Mouse (Mus musculus) forelimb bud, embryonic 11.5 days (tissue): ENCODE results near the gene Tspan11.
A peak's percentile ranks its signal among the peaks of the same experiment; 100 is the strongest.

Experiments used
- DNase-seq: peaks from one replicate; pipeline ENCODE4 v3.0.0-alpha.2; 2012; ENCODE audit warnings: low read depth, low spot score

Gene Tspan11

DNA sequence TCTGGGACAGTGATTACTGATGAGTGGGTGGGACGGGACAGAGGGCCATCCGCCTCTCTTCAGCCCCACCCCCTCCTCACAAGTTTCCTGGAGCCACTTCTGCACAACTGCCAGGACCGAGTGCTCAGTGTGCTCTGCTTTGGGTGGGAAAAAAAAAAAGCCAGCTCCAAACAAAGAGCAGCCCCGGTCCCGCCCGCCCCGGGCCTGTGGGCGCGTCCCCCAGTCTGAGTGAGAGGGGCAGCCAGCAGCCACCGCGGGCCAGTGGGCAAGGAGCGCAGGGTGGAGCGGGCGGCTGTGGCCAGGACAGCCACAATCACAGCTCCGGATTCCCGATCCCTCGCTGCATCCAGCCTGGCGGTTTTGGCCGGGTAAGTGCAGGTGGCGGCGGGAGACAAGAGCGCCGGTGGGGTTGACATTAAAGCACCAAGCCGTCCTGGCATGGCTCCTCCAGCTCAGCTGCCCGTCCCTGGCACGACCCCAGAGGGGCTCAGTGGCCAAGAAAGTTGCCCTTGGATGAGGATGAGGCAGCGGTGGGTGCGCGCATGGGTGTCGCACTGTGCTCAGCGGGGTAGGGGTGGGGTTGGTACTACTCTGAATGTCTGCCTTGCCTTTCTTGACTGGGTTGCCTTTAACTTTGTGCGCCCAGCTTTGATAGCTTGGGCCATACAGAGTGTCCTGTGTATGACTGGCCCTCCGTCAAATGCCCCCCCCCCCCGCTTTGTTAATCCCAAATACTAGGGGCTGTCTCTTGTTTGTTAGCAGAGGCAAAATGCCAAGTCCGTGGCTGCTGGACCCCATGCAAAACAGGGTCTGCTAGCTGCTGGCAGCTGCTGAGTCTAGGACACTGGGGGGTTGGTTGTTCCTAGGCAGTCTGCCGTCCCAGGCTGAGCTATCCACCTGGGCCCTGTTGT is at the start of gene Tspan11:
Tspan11 (plus strand) TSS at position 79 of the 911 bp plus-strand sequence.
- peak; percentile 30 for DNase-seq

DNA sequence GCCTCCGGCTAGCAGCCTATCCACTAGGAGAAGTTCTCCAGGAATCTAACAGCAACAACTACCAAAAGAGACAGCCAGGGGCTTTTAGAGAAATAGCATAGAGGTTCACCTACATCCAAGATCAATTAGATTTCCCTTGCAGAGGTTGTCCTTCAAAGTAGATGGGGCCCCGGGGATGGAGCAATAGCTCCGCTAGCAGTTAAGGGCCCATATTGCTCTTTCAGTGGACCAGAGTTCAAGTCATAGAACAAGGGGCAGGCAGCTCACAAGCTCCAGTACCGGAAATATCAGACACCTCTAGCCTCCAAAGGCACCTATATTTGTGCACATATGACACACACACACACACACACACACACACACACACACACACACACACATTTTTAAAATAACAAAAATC is 49.5 kb upstream of the Tspan11 start:
- DNase-seq, result no peak

DNA sequence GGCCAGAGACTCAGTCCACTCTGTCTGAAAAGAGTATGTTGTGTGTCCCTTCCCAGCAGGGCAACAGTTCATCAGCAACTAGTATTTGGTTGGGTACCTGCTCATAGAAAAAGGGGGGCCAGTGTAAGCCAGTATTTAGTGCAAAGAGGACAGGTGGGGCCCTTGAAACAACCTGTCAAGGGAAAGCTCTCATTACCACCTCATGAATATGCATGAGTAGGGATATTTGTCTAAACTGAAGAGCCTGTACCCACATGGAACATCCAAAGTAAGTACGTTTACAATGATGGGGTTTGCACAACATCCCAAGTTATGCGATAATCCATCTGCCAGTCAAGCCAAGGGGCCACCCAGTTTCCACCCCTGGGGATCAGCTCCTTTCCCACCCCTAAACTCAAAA is 47.9 kb upstream of the Tspan11 start:
- DNase-seq, result no peak

DNA sequence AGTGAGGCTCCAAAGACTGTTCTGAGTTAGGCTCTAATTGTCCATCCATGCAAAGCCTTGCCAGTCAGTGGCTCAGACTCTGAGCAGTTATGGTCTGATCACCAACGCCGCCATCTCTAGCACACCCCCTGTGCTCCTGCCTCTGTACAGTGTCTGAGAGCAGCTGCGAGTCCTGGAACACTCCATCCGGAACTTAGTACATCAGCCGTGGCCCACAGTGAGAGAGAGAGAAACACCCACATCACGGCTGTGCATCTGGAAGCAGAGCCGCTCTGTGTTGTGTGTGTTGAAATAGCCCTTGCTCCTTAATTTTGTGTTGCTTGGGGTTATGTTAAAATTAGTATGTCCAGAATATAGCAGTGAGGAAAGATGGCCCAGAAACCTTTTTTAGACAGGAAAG is 47.2 kb upstream of the Tspan11 start:
- no peak for DNase-seq

DNA sequence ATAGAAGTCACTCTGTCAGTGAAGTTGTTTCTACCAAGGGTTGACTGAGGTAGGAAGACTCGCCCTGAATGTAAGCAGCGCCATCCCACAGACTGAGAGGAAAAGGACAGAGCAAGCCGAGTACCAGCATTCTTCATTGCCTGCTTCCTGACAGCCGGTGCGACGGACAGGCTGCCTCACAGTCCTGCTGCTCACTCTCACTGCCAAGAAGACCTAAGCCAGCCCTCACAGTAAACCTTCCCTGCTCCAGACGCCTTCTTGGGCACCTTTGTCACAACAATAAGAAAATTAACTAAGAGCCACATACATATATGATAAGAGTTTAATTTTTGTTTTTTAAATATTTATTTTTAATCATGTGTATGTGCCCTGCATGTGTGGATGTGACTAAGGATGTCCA is 46.1 kb upstream of the Tspan11 start:
- DNase-seq, result no peak

DNA sequence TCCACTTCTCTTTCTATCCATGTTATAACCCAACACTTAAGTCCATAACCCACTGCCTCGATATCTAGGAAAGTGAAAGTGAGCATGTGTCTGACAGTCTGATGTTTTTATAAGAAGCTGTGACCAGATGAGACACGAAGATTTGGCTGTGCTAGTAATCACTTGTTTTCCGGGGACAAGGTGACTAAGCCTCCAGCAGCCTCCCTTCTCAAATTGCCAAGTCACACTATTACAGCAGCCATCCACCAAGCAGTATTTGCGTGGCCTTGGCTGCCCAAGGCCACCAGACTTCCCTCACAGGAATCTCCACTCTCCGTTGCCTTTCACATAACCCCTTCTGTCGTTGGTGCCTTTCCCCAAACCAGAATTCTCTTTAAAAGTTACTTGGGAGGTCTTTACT is 40.9 kb upstream of the Tspan11 start:
- no peak for DNase-seq

DNA sequence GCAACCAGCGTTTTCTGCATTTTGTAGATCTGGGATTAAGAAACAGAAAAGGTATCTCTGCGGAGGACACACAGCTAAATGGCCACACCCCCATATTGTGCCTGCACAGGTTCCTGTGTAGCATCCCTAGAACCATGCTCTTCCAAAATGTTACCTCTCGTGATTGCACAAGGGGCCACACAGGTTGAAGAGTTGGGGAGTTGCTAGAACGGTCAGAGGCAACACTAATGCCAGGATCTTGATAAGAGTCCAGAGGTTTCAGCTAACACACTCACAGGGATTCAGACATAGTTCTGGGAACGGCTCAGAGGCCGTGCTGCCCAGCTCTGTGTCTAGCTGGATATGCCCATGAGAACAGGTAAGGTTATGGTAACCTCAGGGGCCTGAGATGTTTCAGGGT is 37.9 kb upstream of the Tspan11 start:
- DNase-seq, result no peak

DNA sequence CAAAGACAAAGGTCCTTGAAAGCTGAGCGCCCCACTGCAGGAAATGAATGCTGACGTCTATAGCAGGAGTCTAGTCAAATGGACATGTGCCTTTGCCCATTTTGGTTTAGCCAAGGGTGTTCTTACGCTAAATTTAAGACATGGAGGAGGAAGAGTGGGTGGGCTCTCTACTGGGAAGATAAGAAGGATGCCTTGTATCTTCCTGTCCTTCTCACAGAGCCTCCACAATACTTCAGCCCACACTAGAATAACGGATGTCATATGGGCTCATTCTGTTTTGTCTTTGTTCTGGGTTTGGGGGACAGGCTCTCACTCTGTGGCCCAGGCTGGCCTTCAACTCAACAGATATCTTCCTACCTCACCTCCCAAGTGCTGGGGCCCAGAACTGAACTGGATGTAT is 35.8 kb upstream of the Tspan11 start:
- no peak for DNase-seq

DNA sequence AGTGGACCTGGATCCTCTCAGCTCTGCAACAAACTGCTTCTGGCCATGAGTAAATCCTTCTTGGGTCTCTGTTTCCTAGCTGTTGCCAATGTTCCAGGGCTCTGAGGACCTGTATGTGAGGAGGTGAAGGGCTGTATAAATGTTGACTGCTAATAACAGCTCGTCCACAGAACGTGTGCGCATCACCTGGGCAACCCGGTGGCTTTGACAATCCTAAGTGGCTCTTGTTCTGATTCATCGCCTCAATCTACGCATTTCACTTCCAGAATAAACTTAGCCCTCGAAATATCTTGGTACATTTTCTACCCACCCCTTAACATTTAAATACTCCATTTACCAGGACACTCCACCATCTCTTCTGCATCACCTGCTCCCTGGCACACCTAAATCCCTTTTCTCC is 34.1 kb upstream of the Tspan11 start:
- DNase-seq, result no peak

DNA sequence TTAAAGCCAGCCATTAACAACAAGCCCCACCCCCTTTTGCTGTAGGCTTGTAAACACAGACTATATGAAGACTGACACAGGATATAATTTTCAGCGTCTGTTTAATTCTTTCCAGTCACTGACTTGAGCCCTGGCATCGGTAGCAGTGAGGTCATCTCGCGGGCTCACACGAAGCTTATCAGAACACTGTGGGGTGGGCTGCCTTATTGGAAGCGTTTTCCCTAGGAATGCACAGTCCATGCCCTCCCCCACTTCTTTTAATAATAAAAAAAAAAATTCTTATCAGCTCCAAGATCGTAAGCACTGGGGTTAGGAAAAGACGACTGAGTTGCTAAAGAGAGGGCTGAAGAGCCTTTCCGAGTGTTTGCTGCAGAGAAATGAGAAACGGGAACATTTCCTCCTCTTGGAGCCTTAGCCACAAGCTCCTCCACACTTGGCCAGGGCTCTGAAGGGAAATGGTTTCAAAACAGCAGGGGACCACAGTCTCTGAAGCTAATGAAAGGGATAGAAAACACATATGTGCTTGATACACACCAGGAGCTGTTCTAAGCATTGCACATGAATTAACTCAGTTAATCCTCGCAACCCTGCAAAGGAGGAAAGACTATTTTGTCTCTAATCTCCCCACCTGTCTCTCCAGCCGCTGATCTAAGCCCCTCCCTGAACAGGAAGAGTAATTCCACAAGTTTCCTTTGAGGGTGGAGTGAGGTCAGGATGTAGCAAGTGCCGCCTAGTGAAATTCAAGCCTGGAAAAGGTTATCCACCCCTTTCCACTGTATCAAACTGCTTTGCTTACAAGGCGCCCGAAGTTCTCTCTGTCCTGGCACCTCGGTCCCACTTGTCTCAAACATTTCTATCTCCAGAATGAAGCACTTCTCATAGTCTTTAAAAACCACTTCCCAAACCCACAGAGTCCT is 33.4 kb upstream of the Tspan11 start:
- DNase-seq, result peak; percentile 54

DNA sequence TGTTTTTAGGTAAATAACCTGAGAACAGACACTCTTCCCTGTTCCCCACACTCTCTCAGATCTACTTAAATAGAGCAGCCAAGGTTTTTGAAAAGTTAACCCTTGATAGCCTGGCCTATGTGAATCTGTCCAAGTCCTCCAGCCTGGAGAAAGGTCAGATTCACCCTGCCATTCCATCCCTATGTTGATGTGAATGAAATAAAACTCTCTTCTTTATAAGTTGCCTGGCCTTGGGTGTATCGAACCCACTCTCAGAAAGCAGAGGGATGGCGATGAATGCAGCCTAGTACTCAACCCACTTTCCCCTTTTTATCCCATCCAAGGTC is 32.7 kb upstream of the Tspan11 start:
- DNase-seq, result no peak

DNA sequence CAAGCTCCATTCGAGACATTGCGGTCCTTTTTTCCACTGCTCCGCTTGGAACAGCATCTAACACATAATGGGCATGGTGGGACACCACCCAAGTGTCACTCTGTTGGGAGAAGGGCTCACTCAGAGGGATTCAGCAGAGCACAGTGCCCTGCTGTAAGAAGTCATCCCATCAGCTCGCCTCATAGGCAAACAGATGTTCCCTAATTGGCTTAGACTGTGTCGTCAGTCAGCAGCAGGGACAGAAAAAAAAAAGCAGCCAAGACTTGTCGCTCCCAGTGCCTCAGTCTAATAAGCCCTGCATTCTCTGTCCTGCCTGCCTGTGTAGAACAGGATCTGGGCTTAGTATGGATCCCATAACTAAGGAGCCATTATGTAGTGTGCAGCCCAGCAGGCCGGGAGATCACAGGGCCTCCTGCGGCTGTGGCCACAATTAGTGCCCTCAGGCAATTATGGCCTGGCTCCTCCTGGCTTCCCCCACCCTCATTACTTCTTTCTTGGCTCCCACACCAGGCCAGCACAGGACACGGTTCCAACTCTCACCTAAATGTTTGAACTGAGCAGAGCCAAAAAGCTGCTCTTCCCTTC is 31.6 kb upstream of the Tspan11 start:
- peak; percentile 72 for DNase-seq

DNA sequence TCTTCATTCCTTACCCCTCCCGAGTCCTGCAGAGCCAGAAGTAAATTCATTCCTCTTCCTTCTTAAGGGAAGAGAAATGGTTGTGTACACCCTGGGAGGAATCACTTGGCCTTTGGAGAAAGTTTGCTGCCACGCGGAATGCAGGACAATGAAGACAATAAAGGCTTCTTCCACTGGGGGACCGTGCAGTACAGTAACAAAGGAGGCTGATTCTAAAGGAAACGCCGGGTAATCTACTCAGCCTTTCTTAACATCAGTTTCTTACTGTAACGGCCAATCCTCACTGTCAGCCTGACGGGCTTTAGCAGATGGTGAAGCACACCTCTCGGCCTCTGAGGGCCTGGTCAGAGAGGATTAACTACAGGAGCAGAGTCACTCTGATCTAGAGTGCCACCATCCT is 25.4 kb upstream of the Tspan11 start:
- no peak for DNase-seq

DNA sequence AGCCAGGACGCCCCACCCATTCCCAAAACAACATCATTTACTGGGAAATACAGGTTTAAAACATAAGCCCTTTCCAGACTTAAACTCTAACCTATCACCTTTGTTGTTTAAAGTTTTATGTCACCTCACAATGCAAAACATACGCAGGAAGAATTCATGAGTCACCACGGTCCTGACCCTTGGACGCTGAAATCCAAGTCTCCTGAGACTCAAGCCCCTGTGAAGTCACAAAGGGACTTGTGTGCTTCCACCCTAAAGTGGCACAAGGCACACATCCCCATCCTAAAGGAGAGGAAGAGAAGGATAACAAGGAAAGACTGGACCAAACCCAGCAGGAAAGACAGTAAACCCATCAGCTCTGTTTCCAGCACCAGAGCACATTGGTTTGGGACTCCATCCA is 22.0 kb upstream of the Tspan11 start:
- no peak for DNase-seq

DNA sequence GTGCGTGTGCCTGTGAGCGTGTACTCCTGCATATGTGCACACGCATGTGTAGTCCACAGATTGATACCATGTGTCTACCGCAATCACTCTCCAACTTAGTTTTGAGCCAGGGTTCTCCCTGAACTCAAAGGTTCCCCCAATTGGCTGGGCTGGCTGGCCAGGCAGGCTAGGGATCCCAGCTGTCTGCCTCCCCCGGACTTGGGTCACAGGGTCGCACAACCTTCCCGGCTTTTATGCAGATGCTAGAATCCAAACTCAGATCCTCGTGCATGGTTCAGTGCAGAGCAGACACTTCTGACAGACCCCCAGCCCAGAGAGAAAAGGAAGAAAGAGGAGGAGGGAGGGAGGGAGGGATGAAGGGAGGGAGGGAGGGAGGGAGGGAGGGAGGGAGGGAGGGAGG is 18.8 kb upstream of the Tspan11 start:
- no peak for DNase-seq

DNA sequence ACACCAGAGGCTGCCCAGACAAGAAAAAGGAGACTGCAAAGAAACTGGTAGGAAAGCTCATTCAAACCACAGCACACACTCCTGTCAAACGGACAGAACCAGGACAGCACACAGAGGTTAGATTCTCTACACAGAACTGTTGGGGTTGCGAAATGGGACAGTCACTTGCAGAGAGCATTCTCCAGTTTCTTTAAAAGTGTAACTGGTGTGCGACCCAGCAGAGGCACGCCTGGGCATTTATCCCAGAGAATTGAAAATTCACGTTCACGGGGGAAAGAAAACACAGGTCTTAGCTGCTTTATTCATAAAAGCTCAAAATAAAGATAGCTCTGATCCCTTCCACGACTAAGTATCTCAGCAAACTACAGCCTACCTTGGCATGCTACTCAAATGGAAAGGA is 18.3 kb upstream of the Tspan11 start:
- no peak for DNase-seq

DNA sequence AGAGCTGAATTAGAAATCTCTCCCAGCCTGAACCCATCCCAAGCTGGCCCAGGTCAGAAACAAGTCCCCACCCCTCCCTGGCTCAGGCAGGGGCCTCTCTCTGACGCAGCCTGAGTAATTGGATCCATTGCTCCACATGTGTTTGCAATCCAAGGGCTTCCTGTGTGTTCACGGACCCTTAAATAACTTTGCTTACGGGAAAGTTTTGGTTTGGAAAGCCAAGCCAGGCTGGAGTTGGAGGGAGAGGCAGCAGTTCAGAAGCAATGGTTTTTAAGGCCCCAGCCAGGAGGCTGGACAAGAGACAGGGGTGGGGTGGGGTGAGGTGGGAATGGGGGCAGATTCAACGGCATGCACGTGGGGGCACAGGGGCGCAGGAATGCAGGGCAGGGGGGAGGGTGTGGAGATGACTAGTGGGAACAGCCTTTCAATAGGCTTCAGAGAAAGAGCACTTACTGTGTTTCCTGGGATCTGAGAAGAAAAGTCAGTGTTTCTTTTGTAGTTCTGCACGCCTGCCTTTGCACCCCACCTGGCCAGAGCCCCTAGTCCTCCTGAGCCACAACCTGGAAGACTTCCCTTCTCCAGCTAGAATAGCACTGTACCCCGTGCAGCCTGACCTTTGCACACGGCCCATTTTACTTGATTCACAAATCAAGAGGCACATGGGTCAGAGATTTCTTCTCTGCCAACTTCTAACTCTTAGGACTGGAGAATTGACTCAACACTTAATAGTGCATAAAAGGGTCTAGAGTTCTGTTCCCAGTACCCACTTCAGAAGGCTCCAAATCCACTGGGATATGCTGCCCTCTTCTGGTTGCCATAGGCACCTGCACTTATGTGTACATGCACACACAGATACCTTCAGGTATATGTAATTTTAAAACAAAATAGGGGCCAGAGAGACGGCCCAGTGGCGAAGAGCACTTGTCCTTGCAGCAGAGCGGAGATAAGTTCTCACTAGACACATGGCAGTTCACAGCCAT is 16.8 kb upstream of the Tspan11 start:
- peak; percentile 91 for DNase-seq

DNA sequence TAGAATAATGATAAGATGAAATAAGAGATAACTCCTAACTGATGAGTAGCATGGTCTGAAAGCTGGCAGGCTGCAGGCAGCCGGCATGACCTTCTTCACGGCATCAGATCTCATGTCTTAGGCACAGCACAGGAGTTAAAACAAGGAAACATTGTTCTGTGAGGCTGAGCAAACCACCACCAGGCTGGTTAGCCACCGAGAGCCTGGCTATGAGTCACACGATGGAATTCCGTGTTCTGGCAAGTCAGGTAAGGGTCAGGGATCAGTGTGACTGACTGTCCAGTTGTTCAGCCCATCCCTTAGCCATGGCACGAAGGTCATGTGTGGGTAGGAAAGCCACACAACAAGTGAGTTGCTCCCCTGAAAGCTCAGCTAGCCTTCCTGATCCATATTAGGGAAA is 16.0 kb upstream of the Tspan11 start:
- no peak for DNase-seq

DNA sequence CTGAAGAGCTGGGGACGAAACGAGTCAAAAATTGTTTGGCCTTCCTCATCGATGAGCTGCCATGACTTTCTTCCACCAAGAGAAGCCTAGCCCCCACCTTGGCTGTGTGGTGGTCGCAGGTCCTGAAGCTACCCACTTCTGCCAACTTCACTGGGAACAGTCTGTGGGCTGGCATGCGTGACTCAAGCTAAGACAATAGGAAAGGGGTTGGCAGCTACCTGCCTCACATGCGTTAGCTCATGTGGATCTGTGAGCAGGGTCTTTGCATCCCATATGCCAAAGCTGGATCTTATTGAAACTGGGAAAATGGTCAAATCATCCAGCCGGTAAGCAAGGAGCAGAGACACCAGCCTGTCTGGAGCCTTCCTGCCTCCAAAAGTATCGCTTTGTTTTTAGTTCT is 14.8 kb upstream of the Tspan11 start:
- DNase-seq, result no peak

DNA sequence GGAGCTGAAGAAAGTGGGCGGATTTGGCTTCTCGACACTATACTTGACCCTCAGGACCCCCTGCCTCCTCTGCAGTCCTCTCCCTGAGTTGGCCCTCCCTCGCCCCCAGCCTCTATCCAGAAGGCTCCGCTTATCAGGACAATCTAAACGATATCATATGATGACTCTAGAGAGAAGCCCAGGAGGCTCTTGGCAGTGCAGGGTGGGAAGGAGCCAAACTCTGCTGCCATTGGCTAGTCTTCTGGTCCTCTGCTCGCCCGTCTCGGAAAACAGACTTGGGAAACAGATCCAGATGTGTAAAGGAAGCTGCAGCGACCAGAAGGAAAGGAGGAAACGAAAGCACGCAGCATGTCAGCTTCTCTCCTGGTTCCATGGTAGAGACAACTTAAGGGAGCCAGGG is 11.5 kb upstream of the Tspan11 start:
- no peak for DNase-seq

DNA sequence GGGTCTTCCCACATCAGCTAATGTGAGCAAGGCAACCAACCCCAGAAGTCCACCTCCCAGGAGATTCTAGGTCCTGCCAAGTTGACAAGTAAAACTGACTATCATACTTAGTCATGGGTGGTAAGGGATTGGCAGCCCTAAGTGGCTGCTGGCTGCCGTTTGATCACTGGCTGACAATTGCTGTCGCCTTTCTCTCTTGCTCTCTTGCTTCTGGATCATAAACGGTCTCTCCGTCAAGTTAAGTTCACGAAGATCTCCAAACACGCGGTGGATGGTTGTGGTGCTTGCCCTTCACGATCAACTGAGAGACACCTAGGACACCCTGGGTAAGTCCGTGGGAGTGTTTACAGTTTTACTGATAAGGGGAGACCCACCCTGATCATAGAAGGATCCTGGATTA is 11.0 kb upstream of the Tspan11 start:
- no peak for DNase-seq
